Mouse (Mus musculus) midbrain, embryonic 12.5 days (tissue): ENCODE measurements at regions not wholly inside any gene's neighbourhood (a gene's known extent, or its start where the extent isn't known, plus 50 kb on each side); places are given as distances from the start of the nearest gene placed in this dataset.

Source experiments
- ATAC-seq: fragments of 200-750 bp; cut with Nextera tagmentation; 2 replicates; pipeline ENCODE4 v1.8.0; 2017; ENCODE audit warnings: low read depth, moderate TSS enrichment, moderate library complexity; ENCODE audit not compliant: low FRiP score
- H3K27ac ChIP-seq: fragments of 300-500 bp; sonication (generic); replicated peaks from 2 replicates; pipeline ENCODE4 v1.5.1; 2016; ENCODE audit warnings: mild to moderate bottlenecking
- H3K27me3 ChIP-seq: fragments of 300-500 bp; sonication (generic); 2 replicates; pipeline ENCODE4 v1.6.1; 2016; ENCODE audit warnings: mild to moderate bottlenecking
- H3K36me3 ChIP-seq: fragments of 300-500 bp; sonication (generic); 2 replicates; pipeline ENCODE4 v1.6.1; 2016
- H3K4me1 ChIP-seq: fragments of 300-500 bp; sonication (generic); 2 replicates; pipeline ENCODE4 v1.6.1; 2016
- H3K4me2 ChIP-seq: fragments of 300-500 bp; sonication (generic); replicated peaks from 2 replicates; pipeline ENCODE4 v1.6.1; 2016; ENCODE audit warnings: mild to moderate bottlenecking, moderate library complexity
- H3K4me3 ChIP-seq: fragments of 300-500 bp; sonication (generic); 2 replicates; pipeline ENCODE4 v1.5.1; 2016; ENCODE audit warnings: mild to moderate bottlenecking
- H3K9ac ChIP-seq: fragments of 300-500 bp; sonication (generic); replicated peaks from 2 replicates; pipeline ENCODE4 v1.6.1; 2016; ENCODE audit warnings: mild to moderate bottlenecking, moderate library complexity
- H3K9me3 ChIP-seq: fragments of 300-500 bp; sonication (generic); 2 replicates; pipeline ENCODE4 v1.6.1; 2016; ENCODE audit warnings: mild to moderate bottlenecking
- whole genome bisulfite sequencing: fragments of 180-500 bp; shearing (Covaris S2); methylation state at CpG from one replicate; pipeline ENCODE4 v1.1.7; 2016; 5-methylcytosine and 5-hydroxymethylcytosine counted together

DNA sequence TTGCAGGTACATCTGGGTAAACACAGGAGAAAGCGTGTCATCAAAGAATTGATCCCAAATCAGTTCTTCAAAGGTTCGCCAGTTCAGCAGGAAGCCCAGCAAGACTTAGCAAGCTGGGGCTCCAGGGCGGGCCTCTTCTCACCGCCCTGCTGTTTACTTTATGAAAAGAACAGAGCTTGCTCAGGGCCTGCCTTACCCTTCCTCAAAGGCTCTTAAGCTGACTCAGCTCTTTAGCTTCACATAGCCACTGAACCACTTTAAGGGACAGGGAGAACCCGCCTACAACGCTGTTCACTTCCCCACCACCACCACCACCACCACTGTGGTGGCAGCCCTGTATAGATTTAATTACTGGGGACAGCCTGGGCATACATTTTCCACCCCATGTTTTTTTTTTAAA lies 148.5 kb downstream of the Clic5 start:
- 26% methylated on average over 6 of the region's 6 CpGs for WGBS
- Histone ChIP-seq H3K27me3 (no peaks in the 10 kb centered on the region), H3K36me3 (no peaks in the 10 kb centered on the region), H3K27ac (no peak overlapping the region), H3K9me3 (no peaks in the 10 kb centered on the region), H3K9ac (no peak overlapping the region), H3K4me2 (no peak overlapping the region), H3K4me3 (no peak overlapping the region), H3K4me1 (no peaks in the 10 kb centered on the region)
- no peak for ATAC-seq

- Histone ChIP-seq H3K4me1 (no peaks in the 10 kb centered on the region), H3K4me3 (no peak overlapping the region), H3K9ac (no peak overlapping the region), H3K9me3 (no peaks in the 10 kb centered on the region), H3K27ac (no peak overlapping the region), H3K27me3 (no peaks in the 10 kb centered on the region), H3K4me2 (no peak overlapping the region), H3K36me3 (no peaks in the 10 kb centered on the region)
- WGBS, result 84% methylated on average over 5 of the region's 5 CpGs
- no peak for ATAC-seq
These were observed 148.9 kb downstream of the Clic5 start for GRCm38 (mm10) chr17:44337253-44337652.

DNA sequence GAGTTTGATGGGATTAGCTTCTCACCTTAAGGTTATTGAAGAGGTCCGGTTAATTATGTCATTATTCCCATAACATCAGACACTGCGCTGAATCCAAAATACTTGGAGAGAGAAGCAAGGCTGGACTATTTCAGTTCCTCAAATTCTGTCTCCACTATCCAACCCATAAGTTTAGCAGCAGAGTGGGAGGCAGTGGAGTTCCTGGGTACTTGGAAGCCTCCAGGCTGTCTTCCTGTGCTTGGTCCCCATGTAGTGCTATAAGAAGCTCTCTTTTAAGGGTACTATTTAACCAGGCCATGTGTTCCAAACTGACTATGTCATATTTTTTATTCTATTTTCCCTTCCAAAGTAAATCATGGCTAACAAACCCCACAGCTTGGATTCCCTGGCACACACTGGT lies 156.2 kb downstream of the Clic5 start:
- no peak overlapping the region for H3K4me2 ChIP-seq
- no peaks in the 10 kb centered on the region for H3K36me3 ChIP-seq
- H3K4me3 ChIP-seq, result no peak overlapping the region
- H3K9me3 ChIP-seq, result no peaks in the 10 kb centered on the region
- H3K9ac ChIP-seq, result no peak overlapping the region
- ATAC-seq, result no peak
- H3K27ac ChIP-seq, result no peak overlapping the region
- H3K27me3 ChIP-seq, result no peaks in the 10 kb centered on the region
- H3K4me1 ChIP-seq, result no peaks in the 10 kb centered on the region
- 88% methylated on average over 2 of the region's 2 CpGs for WGBS

- Histone ChIP-seq H3K27me3 (no peaks in the 10 kb centered on the region), H3K27ac (no peak overlapping the region), H3K4me3 (no peak overlapping the region), H3K9ac (no peak overlapping the region), H3K4me1 (no peaks in the 10 kb centered on the region), H3K9me3 (no peaks in the 10 kb centered on the region), H3K36me3 (no peaks in the 10 kb centered on the region), H3K4me2 (no peak overlapping the region)
- 96% methylated on average over 2 of the region's 2 CpGs for WGBS
- no peak for ATAC-seq
These were observed 157.0 kb downstream of the Clic5 start for GRCm38 (mm10) chr17:44345374-44345773.

- no peak for ATAC-seq
- H3K27me3 ChIP-seq, result no peaks in the 10 kb centered on the region
These were observed 162.0 kb downstream of the Clic5 start for GRCm38 (mm10) chr17:44350201-44350948.

GRCm38 (mm10) chr17:44350949-44351244 lies 162.5 kb downstream of the Clic5 start:
- H3K27ac ChIP-seq, result no peak overlapping the region
- no peak overlapping the region for H3K9ac ChIP-seq
- H3K27me3 ChIP-seq, result no peaks in the 10 kb centered on the region
- peaks cover 8% of the 10 kb centered on the region; the same call in 1 of the 2 replicates for H3K4me1 ChIP-seq
- 85% methylated on average over 4 of the region's 4 CpGs for WGBS
- H3K4me2 ChIP-seq, result no peak overlapping the region
- no peaks in the 10 kb centered on the region for H3K9me3 ChIP-seq
- H3K36me3 ChIP-seq, result no peaks in the 10 kb centered on the region
- no peak for ATAC-seq
- no peak overlapping the region for H3K4me3 ChIP-seq

More at GRCm38 (mm10) chr17:44350201-44350948, 162.0 kb downstream of the Clic5 start:
- Histone ChIP-seq H3K27ac (no peak overlapping the region), H3K9me3 (no peaks in the 10 kb centered on the region), H3K4me3 (no peak overlapping the region), H3K9ac (no peak overlapping the region), H3K36me3 (no peaks in the 10 kb centered on the region), H3K4me2 (no peak overlapping the region), H3K4me1 (peaks cover 8% of the 10 kb centered on the region; the same call in 1 of the 2 replicates)
- 63% methylated on average over 20 of the region's 20 CpGs for WGBS

GRCm38 (mm10) chr17:44351499-44352117 lies 163.2 kb downstream of the Clic5 start:
- ATAC-seq, result peak; percentile 69

GRCm38 (mm10) chr17:44352142-44352541 lies 163.8 kb downstream of the Clic5 start:
- no peak overlapping the region for H3K4me2 ChIP-seq
- H3K9ac ChIP-seq, result no peak overlapping the region
- no peak for ATAC-seq
- peaks cover 8% of the 10 kb centered on the region; the same call in 1 of the 2 replicates for H3K4me1 ChIP-seq
- H3K27me3 ChIP-seq, result no peaks in the 10 kb centered on the region
- WGBS, result 68% methylated on average over 13 of the region's 13 CpGs
- H3K36me3 ChIP-seq, result no peaks in the 10 kb centered on the region
- no peak overlapping the region for H3K27ac ChIP-seq
- H3K9me3 ChIP-seq, result 0 out of 2 replicates have a peak, but pooled peaks cover 3% of the 10 kb centered on the region
- H3K4me3 ChIP-seq, result no peak overlapping the region

More at GRCm38 (mm10) chr17:44351499-44352117, 163.2 kb downstream of the Clic5 start:
- H3K36me3 ChIP-seq, result no peaks in the 10 kb centered on the region
- 37% methylated on average over 13 of the region's 13 CpGs for WGBS
- H3K9me3 ChIP-seq, result no peaks in the 10 kb centered on the region
- peaks cover 8% of the 10 kb centered on the region; the same call in 1 of the 2 replicates for H3K4me1 ChIP-seq
- no peak overlapping the region for H3K27ac ChIP-seq
- H3K27me3 ChIP-seq, result no peaks in the 10 kb centered on the region
- H3K9ac ChIP-seq, result no peak overlapping the region
- H3K4me3 ChIP-seq, result no peak overlapping the region
- H3K4me2 ChIP-seq, result no peak overlapping the region; the same call in 1 of the 2 replicates

DNA sequence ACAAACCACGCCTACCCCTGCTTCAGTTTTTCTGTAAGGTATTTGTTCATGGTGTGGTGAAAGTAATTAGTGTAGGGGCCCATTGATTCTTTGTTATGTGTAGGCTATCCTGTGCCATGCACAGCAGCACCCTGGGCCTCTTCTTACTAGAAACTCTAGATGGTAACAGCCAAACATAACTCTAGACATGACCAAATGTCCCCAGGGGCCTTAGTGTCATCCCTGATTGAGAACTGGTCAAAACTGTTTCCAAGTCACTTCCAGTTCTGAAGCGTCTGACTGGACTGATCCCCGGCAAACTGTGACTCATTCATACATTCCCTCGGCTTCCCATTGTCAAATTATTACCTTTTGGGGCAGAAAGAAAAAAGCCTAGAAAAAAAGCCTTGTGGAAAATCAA lies 174.7 kb downstream of the Clic5 start:
- no peaks in the 10 kb centered on the region for H3K4me1 ChIP-seq
- H3K36me3 ChIP-seq, result no peaks in the 10 kb centered on the region
- no peaks in the 10 kb centered on the region for H3K9me3 ChIP-seq
- 88% methylated on average over 4 of the region's 4 CpGs for WGBS
- no peak overlapping the region for H3K27ac ChIP-seq
- no peak for ATAC-seq
- H3K4me3 ChIP-seq, result no peak overlapping the region
- H3K9ac ChIP-seq, result no peak overlapping the region
- no peaks in the 10 kb centered on the region for H3K27me3 ChIP-seq
- no peak overlapping the region for H3K4me2 ChIP-seq

DNA sequence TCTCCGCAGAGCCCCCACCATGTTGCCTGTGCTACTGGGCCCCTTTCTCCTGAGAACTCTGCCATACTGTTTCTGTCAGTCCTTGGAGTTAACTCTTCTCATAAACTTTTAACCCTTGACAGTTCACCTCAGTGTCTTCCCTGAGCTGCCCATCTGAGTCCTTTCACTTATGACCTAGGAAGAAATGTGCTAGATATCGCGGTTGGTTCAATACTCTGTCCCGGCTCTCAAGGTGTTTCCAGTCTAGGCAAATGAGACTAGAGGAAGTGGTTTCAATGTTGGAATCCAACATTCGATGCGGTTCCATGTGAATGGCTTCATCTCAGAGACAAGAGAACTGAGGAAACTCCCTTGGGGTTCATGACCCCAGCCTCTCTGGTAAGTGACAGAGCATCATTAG lies 176.1 kb downstream of the Clic5 start:
- H3K27ac ChIP-seq, result no peak overlapping the region
- no peak overlapping the region for H3K9ac ChIP-seq
- H3K4me2 ChIP-seq, result no peak overlapping the region
- no peaks in the 10 kb centered on the region for H3K4me1 ChIP-seq
- WGBS, result 97% methylated on average over 6 of the region's 6 CpGs
- peaks cover 1% of the 10 kb centered on the region; the same call in 1 of the 2 replicates for H3K9me3 ChIP-seq
- no peaks in the 10 kb centered on the region for H3K36me3 ChIP-seq
- no peak for ATAC-seq
- no peak overlapping the region for H3K4me3 ChIP-seq
- no peaks in the 10 kb centered on the region for H3K27me3 ChIP-seq

- Histone ChIP-seq H3K27ac (no peak overlapping the region), H3K9me3 (peaks cover 7% of the 10 kb centered on the region; the same call in 1 of the 2 replicates), H3K9ac (no peak overlapping the region), H3K36me3 (no peaks in the 10 kb centered on the region), H3K4me3 (no peak overlapping the region), H3K27me3 (no peaks in the 10 kb centered on the region), H3K4me2 (no peak overlapping the region), H3K4me1 (no peaks in the 10 kb centered on the region)
- WGBS, result 85% methylated on average over 8 of the region's 8 CpGs
- ATAC-seq, result no peak
These were observed 178.1 kb downstream of the Clic5 start for GRCm38 (mm10) chr17:44366438-44366837.

- H3K9me3 ChIP-seq, result peaks cover 7% of the 10 kb centered on the region; the same call in 1 of the 2 replicates
- no peak for ATAC-seq
- no peaks in the 10 kb centered on the region for H3K4me1 ChIP-seq
- no peak overlapping the region for H3K9ac ChIP-seq
- no peaks in the 10 kb centered on the region for H3K27me3 ChIP-seq
- no peaks in the 10 kb centered on the region for H3K36me3 ChIP-seq
- WGBS, result 66% methylated on average over 5 of the region's 5 CpGs
- H3K27ac ChIP-seq, result no peak overlapping the region
- H3K4me2 ChIP-seq, result no peak overlapping the region
- no peak overlapping the region for H3K4me3 ChIP-seq
These were observed 179.2 kb downstream of the Clic5 start for GRCm38 (mm10) chr17:44367561-44367960.
